Mouse (Mus musculus) gonadal fat pad, adult 2 months (tissue): Measurements from ENCODE around the gene Fbxl15. TPM values are rescaled to one million over a fixed set of nuclear protein-coding genes. Genes with fewer than 3 reads are reported as not detected.

ENCODE experiments used
- DNase-seq: peaks from one replicate; pipeline ENCODE4 v3.0.0-alpha.2; 2012; ENCODE audit warnings: low read depth
- polyA plus RNA-seq: library from polyadenylated mRNA; depleted of rRNA; stranded (reverse); fragments of >200 nt; gene quantifications from 2 replicates; pipeline ENCODE4 v1.2.3, GENCODE M21; 2012

The Fbxl15 gene
- polyA plus RNA-seq, 1 experiment: 18.3 TPM

DNA sequence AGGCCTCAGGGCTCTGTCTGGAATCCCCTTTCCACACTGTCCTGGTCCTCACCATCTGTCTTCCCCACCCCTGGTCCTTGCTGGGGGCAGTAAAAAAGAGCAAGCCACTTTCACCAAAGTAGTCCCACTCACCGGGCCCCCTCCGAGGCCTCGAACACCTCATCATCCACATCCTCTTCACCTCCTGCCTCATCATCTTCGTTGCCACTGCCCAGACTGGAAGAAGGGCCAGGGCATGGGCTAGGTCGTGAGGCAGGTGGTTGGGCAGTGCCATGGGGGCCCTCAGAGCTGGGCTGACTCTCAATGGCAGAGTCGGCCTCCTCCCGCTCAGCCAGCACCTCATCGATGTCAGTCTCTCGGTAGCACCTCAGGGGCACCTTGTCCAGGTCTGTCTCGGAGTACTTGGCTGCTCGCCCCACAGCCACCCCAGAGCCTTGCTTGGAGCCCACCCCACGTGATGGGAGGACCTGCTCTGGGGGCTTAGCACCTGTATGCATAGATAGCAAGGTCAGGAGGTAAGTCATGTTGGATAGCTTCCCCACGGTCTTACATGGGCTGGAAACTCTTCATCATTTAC lies 4.9 kb upstream of the Fbxl15 start:
- DNase-seq: no peak

DNA sequence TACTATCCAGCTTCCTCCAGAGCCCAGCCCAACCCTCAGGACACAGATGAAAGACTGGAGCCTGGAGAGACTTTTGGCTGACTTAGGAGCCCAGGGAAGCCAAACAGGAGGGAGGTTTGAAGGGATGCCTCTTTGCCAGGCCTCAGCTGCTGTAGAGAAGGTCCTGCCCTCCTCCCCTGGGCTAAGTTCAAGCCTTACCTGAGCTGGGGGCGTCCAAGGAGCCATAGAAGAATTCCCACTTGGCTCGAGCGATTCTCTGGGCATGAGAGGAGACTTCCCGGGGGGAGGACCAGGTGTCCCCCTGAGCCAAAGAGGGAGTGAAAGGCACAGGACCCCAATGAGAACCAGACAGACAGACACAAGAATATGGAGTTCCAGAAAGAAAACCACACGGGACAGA lies 4.3 kb upstream of the Fbxl15 start:
- no peak for DNase-seq

DNA sequence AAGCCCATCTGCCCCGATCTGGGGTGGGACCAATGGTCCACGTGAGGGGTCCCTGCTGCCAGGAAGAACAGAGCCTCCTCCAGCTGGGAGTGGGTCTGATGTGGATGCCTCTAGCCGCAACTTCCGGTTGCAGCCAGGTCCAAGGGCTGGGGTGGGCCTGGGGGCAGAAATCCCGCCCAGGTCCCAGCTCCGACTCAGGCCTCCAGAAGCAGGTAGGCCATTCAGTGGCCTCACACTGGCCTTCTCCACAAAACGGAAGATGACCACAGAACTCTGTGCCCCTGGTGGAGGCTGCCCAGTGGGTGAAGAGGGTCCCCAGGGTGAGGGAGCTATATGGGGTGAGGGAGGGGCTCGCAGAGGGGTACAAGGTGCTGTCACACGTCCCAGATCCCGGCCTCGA lies 3.6 kb upstream of the Fbxl15 start:
- DNase-seq: no peak

DNA sequence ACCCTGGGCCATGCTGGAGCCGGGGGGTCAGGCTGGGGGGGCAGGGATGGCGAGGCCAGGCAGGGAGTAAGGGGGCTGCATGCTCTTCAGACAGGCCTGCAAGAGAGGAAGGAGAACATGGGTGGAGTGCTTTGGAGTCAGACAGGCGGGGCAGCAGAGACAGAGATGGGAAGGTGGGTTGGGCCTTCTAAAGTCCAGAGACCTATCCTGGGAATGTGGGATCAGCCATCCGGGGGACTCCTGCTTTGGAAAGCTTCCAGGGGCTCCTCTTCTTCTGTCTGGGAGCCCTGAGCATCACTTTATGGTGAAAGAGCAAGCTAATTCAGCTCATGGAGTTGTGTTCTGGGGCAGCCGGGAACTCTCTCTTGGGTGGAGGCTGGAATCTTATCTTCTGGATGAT lies 3.1 kb upstream of the Fbxl15 start:
- DNase-seq: no peak

DNA sequence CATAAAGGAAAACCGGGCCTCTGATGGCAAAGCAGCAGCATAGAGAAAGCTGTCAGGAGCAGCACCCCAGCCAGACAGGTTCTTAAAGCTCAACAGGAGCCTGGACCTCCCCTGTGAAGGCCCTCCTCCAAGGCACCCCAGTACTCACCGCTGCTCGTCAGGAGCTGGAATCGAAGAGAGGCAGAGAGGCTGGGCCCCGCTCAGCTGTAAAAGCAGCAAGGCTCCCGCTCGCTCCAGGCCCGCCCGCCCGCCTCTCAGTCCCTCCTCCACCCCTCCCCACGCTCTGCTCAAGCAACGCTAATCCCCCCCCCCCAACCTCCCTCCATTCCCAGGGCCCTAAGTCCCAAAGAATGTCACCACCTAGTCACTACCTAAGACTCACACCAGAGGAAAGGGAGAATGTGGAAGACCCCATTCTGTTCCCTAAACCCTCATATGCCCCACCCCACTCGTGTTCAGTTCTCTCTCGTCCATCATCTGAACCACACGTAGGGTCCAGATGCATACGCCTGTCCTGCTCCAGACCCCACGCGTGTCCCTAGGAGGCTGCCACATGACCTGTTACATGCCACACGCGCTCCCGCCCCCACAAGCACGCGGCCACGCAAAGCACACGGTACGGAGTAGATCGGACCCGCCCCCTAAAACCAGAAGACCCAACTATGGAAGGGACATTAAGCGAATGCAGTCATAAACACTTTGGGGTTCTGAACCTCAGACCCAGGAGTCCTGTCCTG lies 1.8 kb upstream of the Fbxl15 start:
- DNase-seq: no peak

DNA sequence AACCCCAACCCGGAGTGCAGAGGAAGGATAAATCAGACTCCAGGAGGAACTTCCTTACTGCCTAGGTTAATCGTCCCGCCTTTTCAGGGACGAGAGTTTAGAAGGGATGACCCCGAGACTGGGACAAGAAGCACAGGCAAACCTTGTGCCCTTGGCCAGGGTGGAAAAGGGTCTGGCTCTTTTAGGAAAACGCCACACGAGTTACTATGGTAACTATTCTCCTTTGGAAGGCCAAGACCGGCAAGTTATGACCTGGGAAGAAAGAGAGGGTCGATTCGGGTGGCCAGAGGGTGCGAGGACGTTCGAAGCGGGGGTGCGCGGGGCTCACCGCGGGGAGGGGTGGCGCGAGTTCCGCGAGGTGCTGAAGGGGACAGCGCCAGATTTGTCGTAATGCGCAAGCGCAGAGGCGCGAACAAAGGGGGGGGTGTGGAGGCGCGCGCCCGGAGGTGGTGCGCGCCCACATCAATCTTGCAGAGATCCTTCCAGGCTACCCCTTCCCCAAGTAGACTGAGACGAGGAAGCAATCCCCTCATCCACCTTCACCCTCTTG lies 1.2 kb upstream of the Fbxl15 start, which contains the start of gene Psd:
TSS of gene Psd (minus strand) at position 401 of the 550 bp plus-strand sequence.
- DNase-seq: no peak

DNA sequence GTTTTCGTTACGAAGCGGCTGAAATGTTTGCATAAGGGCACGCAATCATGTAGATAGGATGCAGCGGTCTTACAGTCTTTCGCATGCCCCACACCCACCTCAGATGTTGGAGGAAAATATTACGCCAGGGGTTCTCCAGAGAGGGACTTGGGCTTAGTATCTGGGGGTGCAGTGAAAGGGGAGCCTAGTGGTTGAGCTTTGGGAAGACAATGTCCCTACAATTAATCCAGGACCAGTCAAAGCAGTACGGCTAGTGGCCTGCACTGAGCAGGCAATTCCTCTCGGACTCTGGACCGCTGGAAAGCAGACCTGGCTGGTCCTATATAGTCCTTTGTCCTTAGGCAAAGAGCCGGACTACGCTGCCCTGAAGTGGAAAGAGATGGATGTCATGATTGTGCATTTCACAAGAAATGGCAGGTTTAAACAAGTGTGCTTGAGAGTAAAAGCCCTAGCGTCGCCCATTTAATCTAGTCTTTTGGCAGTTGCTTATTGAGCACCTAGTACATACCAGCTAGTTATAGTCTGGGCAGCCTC lies 386 bp upstream of the Fbxl15 start:
- DNase-seq: no peak

DNA sequence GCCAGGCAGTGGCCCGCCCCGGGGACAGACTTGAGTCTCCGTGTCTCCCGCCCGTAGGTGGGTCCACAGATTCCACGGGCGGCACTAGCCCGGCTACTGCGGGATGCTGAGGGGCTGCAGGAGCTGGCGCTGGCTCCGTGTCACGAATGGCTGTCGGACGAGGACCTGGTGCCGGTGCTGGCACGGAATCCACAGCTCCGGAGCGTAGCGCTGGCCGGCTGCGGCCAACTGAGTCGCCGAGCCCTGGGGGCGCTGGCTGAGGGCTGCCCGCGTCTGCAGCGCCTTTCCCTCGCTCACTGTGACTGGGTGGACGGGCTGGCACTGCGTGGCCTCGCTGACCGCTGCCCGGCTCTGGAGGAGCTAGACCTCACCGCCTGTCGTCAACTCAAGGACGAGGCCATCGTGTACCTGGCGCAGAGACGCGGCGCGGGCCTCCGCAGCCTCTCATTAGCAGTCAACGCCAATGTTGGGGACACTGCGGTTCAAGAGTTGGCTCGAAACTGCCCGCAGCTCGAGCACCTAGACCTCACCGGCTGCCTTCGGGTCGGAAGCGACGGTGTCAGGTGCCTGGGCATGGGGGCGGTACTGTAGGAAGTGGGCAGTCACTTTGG lies 1.2 kb downstream of the Fbxl15 start:
- DNase-seq: no peak

DNA sequence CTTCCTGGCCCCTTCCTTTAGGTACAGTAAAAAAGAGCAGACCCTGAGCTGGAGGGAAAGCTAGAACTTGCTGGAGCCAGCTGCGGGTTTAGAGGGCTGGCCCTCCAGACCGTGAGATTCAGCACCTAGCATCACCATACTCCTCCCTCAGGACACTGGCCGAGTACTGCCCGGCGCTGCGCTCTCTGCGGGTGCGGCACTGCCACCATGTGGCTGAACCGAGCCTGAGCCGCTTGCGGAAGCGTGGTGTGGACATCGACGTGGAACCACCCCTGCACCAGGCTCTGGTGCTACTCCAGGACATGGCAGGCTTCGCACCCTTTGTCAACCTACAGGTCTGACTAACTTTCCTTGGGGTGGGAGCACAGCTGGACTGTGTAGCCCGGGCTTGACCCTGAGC lies 2.0 kb downstream of the Fbxl15 start:
- no peak for DNase-seq

DNA sequence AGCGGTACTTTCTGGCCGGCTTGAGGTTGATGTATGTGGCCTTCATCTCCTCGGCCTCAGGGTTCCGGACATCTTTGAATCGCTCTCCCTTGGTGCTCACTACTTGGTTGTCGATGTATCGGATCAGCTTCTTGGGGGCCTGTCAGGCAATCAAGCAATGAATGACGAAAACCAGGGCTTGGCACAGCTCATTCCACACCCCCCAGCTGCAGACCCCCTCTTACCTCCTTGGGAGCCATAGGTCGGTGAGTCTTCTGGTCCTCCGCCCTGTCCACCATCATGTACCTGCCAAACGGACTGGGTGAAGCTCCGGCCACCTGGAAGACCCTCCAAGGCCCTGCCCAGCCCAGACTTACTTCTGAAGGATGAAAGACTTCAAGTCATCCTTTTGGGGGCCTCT lies 2.7 kb downstream of the Fbxl15 start:
- DNase-seq: no peak

DNA sequence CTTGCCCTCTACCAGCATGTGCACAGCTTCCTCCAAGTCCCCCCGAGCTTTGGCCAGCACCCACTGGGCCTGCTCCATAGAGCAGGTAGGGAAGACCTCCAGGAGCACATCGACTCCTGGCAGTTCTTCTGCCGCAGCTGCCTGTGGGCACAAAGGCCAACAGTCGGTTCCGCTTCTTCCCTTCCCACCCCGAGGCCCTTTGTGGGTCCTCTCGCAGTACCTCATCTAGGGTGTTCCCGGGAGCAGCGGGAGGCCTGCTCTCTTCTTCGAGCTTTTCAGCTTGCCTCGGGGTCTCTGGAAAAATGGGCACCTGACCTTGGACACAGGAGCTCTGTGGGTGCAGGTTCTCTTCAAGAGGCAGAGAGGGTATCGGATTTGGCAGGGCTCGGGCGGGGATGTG lies 3.3 kb downstream of the Fbxl15 start:
- no peak for DNase-seq

DNA sequence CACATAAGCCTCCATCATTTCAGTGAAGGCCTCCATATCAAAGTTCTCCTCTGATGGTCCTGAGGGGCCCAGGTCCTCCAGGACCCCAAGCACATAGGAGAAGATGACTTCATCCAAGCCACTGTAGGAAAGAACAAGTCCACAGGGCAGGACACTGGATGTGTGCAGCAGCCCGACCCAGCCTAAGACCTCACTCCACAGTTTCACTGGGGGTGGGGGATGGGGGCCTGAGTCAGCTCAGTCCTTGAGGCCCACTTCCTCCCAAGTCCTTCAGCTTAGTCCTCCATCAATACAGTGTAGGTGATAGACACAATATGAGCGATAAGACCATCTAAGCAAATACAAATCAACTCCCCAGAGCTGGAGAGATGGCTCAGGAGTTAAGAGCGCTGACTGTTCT lies 4.0 kb downstream of the Fbxl15 start:
- DNase-seq: no peak

DNA sequence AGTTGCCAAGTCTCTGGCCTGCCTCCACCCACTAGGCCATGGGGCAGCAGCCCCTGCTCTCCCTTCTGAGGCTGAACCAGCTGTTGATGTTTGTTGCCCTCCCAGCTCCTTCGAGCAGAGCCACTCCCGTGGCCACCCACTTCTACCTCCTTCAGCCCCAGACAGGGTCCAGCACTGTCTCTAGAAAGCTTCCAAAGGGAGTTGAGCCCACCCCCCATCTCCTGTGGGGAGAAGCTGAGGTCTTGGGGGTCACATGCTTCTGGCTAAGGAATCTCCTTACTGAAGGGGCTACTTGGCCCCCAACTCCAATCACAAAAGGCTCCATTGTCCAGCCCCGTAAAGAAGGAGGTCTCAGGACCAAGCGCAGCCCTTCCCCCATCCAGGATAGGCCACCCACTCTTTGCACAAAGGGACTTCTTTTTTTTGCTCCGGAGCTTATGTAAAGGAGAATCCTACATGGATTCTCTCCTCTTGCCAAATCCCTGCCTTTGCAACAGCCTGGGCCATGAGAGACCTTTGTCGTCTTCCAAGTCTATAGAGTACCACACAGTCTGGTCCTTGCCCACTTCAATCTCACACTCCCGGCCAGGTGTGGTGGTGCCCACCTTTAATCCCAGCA lies 4.8 kb downstream of the Fbxl15 start:
- no peak for DNase-seq

DNA sequence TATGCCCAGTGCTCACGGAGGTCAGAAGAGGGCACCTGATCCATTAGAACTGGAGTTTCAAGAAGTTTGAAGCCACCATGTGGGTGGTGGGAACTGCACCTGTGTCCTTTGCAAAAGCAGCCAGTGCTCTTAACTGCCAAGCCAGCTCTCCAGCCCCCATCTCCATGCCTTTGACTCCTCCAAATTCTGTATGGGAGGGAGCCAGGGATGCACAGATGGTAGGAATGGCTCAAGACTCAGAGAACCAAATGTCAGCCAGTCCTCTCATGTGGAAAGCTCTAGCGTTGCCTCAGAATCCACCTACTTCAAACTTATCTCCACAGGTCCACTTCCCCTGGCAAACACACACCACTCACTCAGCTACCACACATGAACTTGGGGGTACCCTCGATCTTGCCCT lies 5.9 kb downstream of the Fbxl15 start:
- DNase-seq: no peak

DNA sequence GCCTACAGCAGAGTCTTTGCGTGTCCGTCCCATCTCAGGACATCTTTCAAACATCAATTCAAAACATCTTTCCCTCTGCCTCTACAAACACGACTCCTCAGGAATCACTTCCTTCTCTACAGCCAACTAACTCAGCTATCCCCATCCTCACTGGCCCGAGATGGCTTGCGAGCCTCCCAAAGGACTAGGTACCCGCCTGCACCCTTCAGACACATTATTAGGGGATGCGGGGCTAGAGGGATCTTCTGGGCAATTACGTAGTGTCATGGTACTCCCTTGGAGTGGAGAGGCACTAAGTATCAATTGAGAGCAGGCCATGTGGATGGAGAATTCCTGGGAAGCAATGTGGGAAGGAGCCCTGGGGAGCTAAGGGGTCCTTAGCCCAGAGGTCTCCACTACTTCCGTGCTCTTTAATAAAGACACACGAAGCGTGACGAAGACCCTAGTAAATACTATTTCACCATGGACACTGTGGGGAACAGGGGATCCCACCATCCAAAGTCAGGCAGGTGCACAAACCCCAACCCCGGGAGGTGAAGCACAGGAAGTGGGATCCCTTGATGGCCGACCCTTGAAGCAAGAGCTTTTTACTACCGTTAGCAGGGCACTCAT lies 9.8 kb downstream of the Fbxl15 start:
- no peak for DNase-seq

DNA sequence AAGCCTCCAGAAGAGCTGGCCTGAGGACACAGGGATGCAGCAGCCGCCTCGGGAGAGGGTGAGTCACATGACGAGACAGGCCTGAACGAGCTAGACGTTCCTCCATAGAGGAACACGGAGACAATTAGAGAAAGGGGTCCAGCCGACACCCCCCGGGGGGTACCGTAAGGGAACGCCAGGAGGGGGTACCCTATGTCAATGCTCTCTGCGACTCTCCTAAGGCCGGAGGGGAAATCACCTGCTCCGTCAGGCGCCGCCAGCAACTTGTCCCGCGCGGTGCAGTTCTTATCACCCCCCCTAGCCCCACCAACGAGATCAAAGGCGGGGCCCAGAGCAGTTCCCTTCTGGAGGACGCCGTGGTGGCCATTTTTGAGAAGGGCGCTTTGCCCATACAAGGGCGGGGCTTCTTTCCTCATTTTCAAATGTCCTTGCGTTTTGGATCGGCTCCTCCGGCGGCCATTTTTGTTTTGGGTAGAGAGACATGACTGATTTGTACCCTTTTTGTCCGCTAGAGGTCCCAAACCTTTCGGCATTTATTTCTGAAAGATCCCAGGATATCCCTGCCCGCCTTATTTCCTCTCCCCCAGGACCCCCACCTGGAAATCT lies 10.4 kb downstream of the Fbxl15 start, which contains the start of gene Cuedc2:
TSS of gene Cuedc2 (minus strand) at position 372 of the 606 bp plus-strand sequence.
- DNase-seq: no peak

DNA sequence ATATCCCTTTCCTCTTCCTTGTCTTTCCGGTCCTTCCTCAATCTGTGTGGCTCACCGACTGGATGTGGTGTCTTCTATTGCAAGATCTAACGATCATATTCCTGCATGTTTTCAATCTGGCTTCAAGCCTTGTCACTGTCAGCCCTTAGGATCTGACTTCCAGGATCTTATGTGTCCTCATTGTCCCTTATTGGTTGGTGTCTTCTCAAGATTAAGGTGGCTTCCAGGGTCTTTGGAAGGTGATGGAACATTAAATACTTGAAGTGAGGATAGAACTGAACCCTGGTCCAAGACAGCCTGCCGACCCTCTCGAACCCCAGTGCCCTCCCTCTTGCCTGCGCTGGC lies 10.9 kb downstream of the Fbxl15 start:
- no peak for DNase-seq

DNA sequence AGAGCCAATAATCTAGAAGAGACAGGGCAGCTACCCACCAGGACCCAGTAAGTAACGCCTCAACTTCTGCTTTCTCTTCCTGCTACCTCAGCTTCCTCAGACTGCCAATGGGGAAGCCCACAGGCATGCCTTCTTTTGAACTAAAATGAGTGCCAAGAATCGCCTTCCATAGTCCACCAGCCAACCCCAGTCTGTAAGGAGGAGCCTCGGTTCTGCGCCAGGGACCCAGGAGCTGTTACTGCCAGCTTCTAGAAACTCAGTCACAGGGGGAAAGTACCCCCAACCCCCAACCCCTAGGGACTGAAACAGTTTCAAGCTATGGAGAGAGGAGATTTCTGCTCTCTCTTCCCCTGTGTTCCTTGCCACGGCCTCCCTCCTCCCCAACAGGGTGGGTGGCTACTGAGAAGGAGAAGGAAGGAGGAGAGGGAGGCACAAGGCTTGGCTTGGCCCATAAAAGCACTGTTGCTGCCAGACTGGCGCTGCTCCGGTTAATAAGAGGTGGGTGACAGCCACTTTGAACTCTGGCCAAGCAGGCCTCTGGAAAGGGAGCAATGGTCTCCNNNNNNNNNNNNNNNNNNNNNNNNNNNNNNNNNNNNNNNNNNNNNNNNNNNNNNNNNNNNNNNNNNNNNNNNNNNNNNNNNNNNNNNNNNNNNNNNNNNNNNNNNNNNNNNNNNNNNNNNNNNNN lies 11.4 kb downstream of the Fbxl15 start:
- DNase-seq: no peak

DNA sequence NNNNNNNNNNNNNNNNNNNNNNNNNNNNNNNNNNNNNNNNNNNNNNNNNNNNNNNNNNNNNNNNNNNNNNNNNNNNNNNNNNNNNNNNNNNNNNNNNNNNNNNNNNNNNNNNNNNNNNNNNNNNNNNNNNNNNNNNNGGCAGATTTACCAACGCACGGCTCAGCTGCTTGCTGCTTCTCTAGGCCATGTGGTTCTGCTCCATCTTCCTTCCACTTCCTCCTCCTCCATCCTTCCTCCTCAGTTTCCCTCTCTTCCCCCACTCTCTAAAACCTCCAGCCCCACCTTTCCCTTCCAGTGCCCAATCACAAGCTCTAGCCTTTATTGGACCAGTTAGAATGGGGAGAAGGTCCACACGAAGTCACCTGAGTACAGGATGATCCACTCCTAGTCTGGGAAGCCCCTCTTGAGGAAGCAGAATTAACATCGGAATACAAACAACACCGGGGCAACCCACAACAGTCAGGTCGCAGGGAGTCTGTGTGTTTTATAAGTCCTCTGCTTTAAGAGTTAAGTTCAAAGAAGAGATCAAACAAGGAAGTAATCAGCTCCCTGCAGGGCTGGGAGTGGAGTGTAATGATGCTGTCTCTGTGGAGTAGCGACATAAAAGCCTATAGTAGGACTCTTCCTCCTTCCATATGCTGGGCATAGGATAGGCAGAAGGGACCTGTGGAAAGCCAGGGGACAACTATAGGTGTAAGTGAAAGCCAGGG lies 16.9 kb downstream of the Fbxl15 start:
- DNase-seq: no peak

DNA sequence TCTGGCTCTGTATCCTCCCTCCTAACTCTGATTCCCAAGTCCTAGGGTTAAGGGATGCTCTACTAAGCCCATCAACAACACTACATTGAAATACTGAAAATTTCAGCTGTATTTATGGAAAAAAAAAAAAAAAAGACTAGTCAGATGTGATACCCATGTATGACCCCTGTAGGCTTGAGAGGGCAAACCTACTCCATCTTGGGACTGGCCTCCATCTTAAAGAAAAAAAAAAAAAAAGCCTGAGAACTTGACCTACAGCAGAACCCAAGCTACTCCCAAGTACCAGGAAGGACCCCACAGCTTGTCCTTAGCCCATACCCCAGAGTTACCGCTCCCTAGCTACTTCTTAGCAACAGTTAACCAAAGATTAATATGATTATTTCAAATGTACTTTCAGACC lies 19.2 kb downstream of the Fbxl15 start:
- no peak for DNase-seq
